Mouse (Mus musculus) embryonic facial prominence, embryonic 14.5 days (tissue): ENCODE data around the gene S100a3. TPM values are rescaled to one million over a fixed set of nuclear protein-coding genes. Genes with fewer than 3 reads are reported as not detected.

Experiments used
- ATAC-seq: fragments of 200-750 bp; cut with Nextera tagmentation; 2 replicates; pipeline ENCODE4 v1.8.0; 2017; ENCODE audit warnings: low read depth, moderate number of reproducible peaks, moderate TSS enrichment
- DNase-seq: peaks from one replicate; pipeline ENCODE4 v3.0.0-alpha.2; 2015; ENCODE audit warnings: low spot score
- H3K27ac ChIP-seq: fragments of 300-500 bp; sonication (generic); replicated peaks from 2 replicates; pipeline ENCODE4 v1.5.1; 2014; ENCODE audit warnings: low read depth, mild to moderate bottlenecking, low read length, moderate library complexity
- H3K27me3 ChIP-seq: fragments of 300-500 bp; sonication (generic); replicated peaks from 2 replicates; pipeline ENCODE4 v1.6.1; 2014; ENCODE audit warnings: low read length; ENCODE audit not compliant: control insufficient read depth, insufficient read depth
- H3K36me3 ChIP-seq: fragments of 300-500 bp; sonication (generic); 2 replicates; pipeline ENCODE4 v1.6.1; 2014; ENCODE audit warnings: low read length, mixed read lengths; ENCODE audit not compliant: control insufficient read depth, insufficient read depth
- H3K4me1 ChIP-seq: fragments of 300-500 bp; sonication (generic); 2 replicates; pipeline ENCODE4 v1.6.1; 2014; ENCODE audit warnings: antibody characterized with exemption, low read length; ENCODE audit not compliant: control insufficient read depth, insufficient read depth
- H3K4me2 ChIP-seq: fragments of 300-500 bp; sonication (generic); 2 replicates; pipeline ENCODE4 v1.6.1; 2014; ENCODE audit warnings: low read depth, mild to moderate bottlenecking, low read length, moderate library complexity, mixed read lengths
- H3K4me3 ChIP-seq: fragments of 300-500 bp; sonication (generic); 2 replicates; pipeline ENCODE4 v1.5.1; 2014; ENCODE audit warnings: low read depth, mild to moderate bottlenecking, low read length
- H3K9ac ChIP-seq: fragments of 300-500 bp; sonication (generic); 2 replicates; pipeline ENCODE4 v1.6.1; 2014; ENCODE audit warnings: low read depth, mild to moderate bottlenecking, low read length, moderate library complexity, mixed read lengths
- H3K9me3 ChIP-seq: fragments of 300-500 bp; sonication (generic); 2 replicates; pipeline ENCODE4 v1.6.1; 2016; ENCODE audit warnings: low read length; ENCODE audit not compliant: control insufficient read depth
- WGBS: fragments of 180-500 bp; shearing (Covaris S2); extraction: QIAGEN DNeasy Blood & Tissue Kit; methylation state at CpG from one replicate; pipeline ENCODE4 v1.1.7; 2014; 5-methylcytosine and 5-hydroxymethylcytosine counted together
- polyA plus RNA-seq: library from polyadenylated mRNA; unstranded; fragments of >200 nt; fragmentation: Nextera tagmentation; extraction: Ambion mirVana; gene quantifications from 2 replicates; pipeline ENCODE4 v1.2.1, GENCODE M21; 2014

The S100a3 gene
- polyA plus RNA-seq, 1 experiment from 2014 or later, result 7.9 TPM

DNA sequence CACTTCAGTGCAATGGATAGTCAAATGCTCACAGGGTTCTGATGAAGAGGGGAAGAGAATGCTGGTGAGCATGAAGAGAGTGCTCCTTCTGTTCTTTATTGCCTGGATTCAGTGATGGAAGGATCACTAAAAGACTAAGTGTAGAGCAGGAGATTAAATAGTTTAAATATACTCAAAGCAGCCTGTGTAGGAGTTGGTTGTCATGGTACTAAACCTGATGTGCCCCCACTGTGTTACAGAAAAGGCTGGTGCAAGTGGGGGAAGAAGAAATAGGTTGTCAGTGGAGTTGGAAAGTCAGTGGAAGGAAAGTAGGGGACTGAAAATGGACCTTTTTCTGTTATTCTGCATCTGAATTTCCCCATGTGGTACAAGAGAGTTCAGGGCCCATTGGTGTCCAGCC, 88.6 kb downstream of the S100a3 start:
- ATAC-seq, result no peak

DNA sequence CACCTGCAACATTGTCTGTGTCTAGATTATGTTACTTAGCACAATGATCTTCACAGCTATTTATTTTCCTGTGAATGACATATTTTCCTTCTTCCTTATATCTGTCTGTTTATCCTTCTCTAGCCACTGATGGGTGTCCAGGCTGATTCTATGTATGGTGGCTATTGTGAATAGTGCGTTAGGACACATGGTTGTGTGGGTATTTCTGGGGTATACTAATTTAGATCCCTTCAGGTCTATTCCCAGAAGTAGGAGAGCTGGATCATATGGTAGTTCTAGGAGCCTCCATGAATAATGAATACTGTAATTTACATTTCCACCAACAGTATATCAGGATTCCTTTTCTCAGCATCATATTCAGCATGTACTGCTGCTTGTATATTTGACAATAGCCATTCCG, 89.5 kb downstream of the S100a3 start:
- Histone ChIP-seq H3K36me3 (no peaks in the 10 kb centered on the region), H3K9me3 (no peaks in the 10 kb centered on the region), H3K4me1 (no peaks in the 10 kb centered on the region), H3K27me3 (no peaks in the 10 kb centered on the region), H3K9ac (no peak overlapping the region), H3K4me3 (no peak overlapping the region), H3K27ac (no peak overlapping the region), H3K4me2 (no peak overlapping the region)
- 90% methylated on average over 2 of the region's 2 CpGs for WGBS
- ATAC-seq (no peak), DNase-seq (no peak)

More for the DNA sequence above, 88.6 kb downstream of the S100a3 start:
- Histone ChIP-seq H3K4me2 (no peak overlapping the region), H3K27me3 (no peaks in the 10 kb centered on the region), H3K4me1 (no peaks in the 10 kb centered on the region), H3K36me3 (no peaks in the 10 kb centered on the region), H3K4me3 (no peak overlapping the region), H3K9me3 (no peaks in the 10 kb centered on the region), H3K27ac (no peak overlapping the region), H3K9ac (no peak overlapping the region)
- no peak for DNase-seq

Other genes starting within 250 kb of the S100a3 start
- 24.3 and 26.2 TPM in 2 replicates for gene Slc27a3, start 170.6 kb upstream of the S100a3 start, polyA plus RNA-seq
- gene Ints3, start 127.0 kb upstream of the S100a3 start, polyA plus RNA-seq, result 26.0 and 31.8 TPM in 2 replicates
- 6.7 and 8.2 TPM in 2 replicates for gene Npr1, start 94.7 kb upstream of the S100a3 start, polyA plus RNA-seq
- gene Ilf2, start 84.5 kb upstream of the S100a3 start, polyA plus RNA-seq, result 137 and 166 TPM in 2 replicates
- gene Snapin, start 69.5 kb upstream of the S100a3 start, polyA plus RNA-seq, result 79.6 and 89.9 TPM in 2 replicates
- 92.1 and 98.4 TPM in 2 replicates for gene Chtop, start 51.1 kb upstream of the S100a3 start, polyA plus RNA-seq
- gene S100a1, start 46.2 kb upstream of the S100a3 start, polyA plus RNA-seq, result 37.2 and 49.6 TPM in 2 replicates
- gene S100a13, start 46.1 kb upstream of the S100a3 start, polyA plus RNA-seq, result 40.8 and 45.8 TPM in 2 replicates
- 15.6 and 21.5 TPM in 2 replicates for gene S100a14, start 33.7 kb upstream of the S100a3 start, polyA plus RNA-seq
- 182 and 201 TPM in 2 replicates for gene S100a16, start 23.3 kb upstream of the S100a3 start, polyA plus RNA-seq
- not detected in 2 replicates for gene S100a2, start 29.7 kb downstream of the S100a3 start, polyA plus RNA-seq
- gene Gm42674, start 41.3 kb downstream of the S100a3 start, polyA plus RNA-seq, result not detected in 2 replicates
- gene S100a4, start 43.2 kb downstream of the S100a3 start, polyA plus RNA-seq, result 16.8 and 22.9 TPM in 2 replicates
- gene S100a5, start 47.9 kb downstream of the S100a3 start, polyA plus RNA-seq, result 1.6 TPM in 1 of 2 replicates, not detected in the other
- gene S100a6, start 52.3 kb downstream of the S100a3 start, polyA plus RNA-seq, result 190 and 334 TPM in 2 replicates
- gene S100a7a, start 93.4 kb downstream of the S100a3 start, polyA plus RNA-seq, result 0.84 TPM in 1 of 2 replicates, not detected in the other
- gene S100a8, start 108.4 kb downstream of the S100a3 start, polyA plus RNA-seq, result 46.0 and 58.1 TPM in 2 replicates
- 30.1 and 39.1 TPM in 2 replicates for gene S100a9, start 135.1 kb downstream of the S100a3 start, polyA plus RNA-seq
- gene Pglyrp4, start 166.3 kb downstream of the S100a3 start, polyA plus RNA-seq, result 0.13 and 0.22 TPM in 2 replicates
- gene Gm5849, start 217.3 kb downstream of the S100a3 start, polyA plus RNA-seq, result not detected in 2 replicates